Mouse (Mus musculus): Measurements from ENCODE around the gene Dnajb2. TPM values are rescaled to one million over a fixed set of nuclear protein-coding genes. Genes with fewer than 3 reads are reported as not detected.

Dnajb2 gene
- polyA plus RNA-seq, 1 experiment from 2014 or later = 54.9 TPM

DNA sequence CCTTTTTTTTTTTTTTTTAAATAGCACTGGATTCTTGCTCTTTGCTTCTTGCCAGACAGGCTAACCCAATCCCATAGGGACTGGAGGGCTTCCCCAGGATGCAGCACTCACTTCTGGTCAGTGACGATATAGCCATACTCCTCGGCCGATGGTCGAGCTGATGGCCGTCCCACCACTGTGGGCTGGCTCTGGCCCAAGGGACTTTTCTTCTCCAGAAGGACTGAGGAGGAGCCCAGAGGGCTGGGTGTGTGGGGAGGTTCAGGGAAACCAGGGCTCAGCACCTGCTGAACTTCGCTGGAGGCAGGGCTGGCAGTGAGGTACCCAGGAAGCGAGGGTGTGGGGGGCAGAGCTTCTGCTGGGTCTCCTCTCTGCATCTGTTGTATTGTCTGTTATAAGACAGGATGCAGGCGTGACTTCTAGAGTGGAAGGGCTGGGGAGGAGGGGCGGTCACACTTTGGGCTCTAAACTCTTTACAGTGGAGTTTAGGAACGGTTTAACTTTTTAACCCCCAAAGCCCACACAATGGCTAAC is 19.4 kb downstream of the Dnajb2 start:
- H3K36me3 ChIP-seq = no peaks in the 10 kb centered on the region
- no peak for ATAC-seq (ENCODE audit: low FRiP score, low read depth)
- H3K27me3 ChIP-seq (replicated peaks) = peaks cover 15% of the 10 kb centered on the region; the same call in 1 of the 2 replicates
- no peak overlapping the region for H3K4me3 ChIP-seq
- H3K4me2 ChIP-seq (replicated peaks) = no peak overlapping the region
- H3K4me1 ChIP-seq = peaks cover 9% of the 10 kb centered on the region
- H3K9me3 ChIP-seq = no peaks in the 10 kb centered on the region
- H3K9ac ChIP-seq = no peak overlapping the region
- H3K27ac ChIP-seq = no peak overlapping the region
- WGBS = 72% methylated on average over 10 of the region's 10 CpGs

DNA sequence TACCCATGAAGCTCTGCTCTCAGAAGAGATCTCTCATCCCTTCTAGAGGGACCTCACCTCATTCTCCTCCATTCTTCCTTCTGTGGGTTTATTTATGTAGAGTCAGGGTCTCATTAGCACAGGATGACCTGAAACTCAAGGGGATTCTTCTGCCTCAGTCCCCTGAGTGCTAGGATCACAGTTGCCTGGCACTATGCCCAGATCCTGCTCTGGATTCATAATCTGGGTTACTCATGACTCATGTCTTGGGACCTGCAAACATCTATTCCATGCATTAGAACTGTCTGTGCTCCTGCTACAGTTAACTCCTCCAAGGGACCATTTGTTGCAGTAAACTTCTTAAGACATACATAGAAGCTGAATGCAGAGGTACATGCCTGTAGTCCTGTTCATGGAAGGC is 25.1 kb downstream of the Dnajb2 start:
- H3K4me2 ChIP-seq (replicated peaks) = no peak overlapping the region
- H3K27ac ChIP-seq = no peak overlapping the region
- no peaks in the 10 kb centered on the region for H3K9me3 ChIP-seq
- peaks cover 59% of the 10 kb centered on the region for H3K27me3 ChIP-seq (replicated peaks)
- no peak overlapping the region for H3K9ac ChIP-seq
- no peak overlapping the region for H3K4me3 ChIP-seq
- no peak for ATAC-seq (ENCODE audit: low FRiP score, low read depth)
- no peaks in the 10 kb centered on the region; the same call in 1 of the 2 replicates for H3K4me1 ChIP-seq
- H3K36me3 ChIP-seq = no peaks in the 10 kb centered on the region

DNA sequence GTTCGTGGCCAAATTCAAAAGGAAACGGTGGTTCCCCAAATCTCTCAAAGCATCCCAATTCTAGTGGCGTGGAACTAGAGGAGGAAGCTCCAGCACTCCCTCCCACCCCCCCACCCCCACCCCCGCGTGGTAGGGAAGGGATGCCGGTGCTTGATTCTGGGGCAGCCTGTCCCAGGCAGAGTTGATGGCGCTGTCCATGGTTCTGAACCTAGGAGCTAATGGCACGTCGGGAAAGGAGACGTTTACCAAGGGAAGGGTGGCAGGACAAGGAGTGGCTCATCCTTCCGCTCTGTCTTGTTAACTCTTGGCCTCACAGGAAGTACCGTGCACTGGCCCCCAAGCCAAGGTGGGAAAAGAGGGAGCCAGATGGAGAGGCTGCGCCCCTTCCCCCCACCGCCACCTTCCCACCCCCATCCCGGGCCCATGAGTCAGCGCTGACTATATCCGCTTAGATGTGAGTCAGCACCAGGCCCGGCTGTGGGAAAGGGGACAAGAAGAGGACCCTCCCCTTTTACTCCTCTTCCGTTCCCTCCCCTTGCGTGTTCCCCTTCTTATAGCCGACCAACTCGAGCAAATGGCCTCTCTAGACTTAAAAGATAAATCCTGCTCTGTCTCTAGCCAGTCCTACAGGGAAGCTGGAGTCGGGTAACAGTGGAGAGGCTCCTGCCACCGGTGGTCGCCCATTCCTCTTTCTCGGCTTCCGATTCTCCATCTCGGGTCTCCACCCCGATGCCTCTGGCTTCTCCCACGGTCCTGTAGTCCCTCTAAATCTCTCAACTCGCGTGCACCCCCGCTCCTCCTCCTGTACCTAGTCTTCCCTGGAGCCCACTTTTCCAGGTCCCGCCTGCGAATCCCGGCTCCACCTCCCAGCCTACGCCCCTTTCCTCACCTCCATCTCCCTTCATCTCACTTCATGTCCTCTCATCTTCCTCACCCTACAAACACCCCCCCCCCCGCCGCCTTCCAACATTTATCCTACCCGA is 27.1 kb downstream of the Dnajb2 start:
- Histone ChIP-seq H3K4me3 (peak overlapping the region; percentile 43), H3K27me3 (replicated peaks) (peaks cover 54% of the 10 kb centered on the region), H3K36me3 (no peaks in the 10 kb centered on the region), H3K4me2 (replicated peaks) (peak overlapping the region; percentile 68), H3K4me1 (no peaks in the 10 kb centered on the region; the same call in 1 of the 2 replicates), H3K27ac (no peak overlapping the region), H3K9ac (peak overlapping the region; percentile 55), H3K9me3 (no peaks in the 10 kb centered on the region)
- ATAC-seq (ENCODE audit: low FRiP score, low read depth) = peak; percentile 58
- 2% methylated on average over 40 of the region's 40 CpGs for WGBS

DNA sequence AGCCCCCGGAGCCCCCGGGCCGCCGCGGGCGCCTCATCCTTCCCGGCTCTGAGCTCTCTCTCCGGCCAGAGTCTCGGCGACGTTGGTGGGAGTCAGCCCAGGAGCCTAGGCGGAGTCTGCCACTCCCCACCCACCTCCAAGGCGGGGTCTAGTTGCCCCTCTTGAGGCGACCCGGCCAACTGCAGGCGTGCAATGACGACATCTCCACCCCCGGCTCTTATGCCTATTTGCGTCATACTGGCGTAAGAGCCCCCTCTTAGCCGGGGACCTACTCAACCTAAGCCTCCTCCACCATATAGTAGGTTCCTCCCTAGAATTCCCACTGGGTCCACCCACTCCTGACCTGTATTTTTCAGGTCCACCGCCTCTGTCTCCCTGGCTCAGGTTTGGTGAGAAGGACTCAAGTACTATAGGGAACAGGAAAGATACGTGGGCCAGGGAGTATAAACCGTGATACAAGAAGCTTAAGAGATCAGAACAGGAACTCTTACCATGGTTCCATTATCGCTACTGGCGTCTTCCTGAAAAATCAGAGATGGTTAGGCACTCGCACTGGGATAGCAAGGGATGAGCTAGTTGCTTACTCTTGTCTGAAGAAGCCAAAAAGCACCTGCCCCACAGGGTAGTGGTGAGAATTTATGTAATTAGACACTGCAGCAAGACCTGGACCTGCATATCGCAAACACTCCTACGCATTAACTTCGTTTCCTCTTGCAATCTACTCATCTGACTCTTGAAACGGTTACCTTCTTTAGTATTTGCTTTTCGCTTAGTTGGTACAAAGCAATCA is 28.1 kb downstream of the Dnajb2 start, which contains the start of gene Ptprn:
Ptprn (minus strand) TSS at position 412 of the 790 bp plus-strand sequence.
- Histone ChIP-seq H3K36me3 (no peaks in the 10 kb centered on the region), H3K9ac (peak within 1 kb of the TSS; percentile 55), H3K9me3 (no peaks in the 10 kb centered on the region), H3K27me3 (replicated peaks) (peaks cover 54% of the 10 kb centered on the region), H3K4me1 (no peaks in the 10 kb centered on the region; the same call in 1 of the 2 replicates), H3K27ac (no peak within 1 kb of the TSS), H3K4me2 (replicated peaks) (peak within 1 kb of the TSS; percentile 68), H3K4me3 (peak within 1 kb of the TSS; percentile 43)
- ATAC-seq (ENCODE audit: low FRiP score, low read depth) = peak; percentile 72
- 12% methylated on average over 32 of the region's 32 CpGs for WGBS

DNA sequence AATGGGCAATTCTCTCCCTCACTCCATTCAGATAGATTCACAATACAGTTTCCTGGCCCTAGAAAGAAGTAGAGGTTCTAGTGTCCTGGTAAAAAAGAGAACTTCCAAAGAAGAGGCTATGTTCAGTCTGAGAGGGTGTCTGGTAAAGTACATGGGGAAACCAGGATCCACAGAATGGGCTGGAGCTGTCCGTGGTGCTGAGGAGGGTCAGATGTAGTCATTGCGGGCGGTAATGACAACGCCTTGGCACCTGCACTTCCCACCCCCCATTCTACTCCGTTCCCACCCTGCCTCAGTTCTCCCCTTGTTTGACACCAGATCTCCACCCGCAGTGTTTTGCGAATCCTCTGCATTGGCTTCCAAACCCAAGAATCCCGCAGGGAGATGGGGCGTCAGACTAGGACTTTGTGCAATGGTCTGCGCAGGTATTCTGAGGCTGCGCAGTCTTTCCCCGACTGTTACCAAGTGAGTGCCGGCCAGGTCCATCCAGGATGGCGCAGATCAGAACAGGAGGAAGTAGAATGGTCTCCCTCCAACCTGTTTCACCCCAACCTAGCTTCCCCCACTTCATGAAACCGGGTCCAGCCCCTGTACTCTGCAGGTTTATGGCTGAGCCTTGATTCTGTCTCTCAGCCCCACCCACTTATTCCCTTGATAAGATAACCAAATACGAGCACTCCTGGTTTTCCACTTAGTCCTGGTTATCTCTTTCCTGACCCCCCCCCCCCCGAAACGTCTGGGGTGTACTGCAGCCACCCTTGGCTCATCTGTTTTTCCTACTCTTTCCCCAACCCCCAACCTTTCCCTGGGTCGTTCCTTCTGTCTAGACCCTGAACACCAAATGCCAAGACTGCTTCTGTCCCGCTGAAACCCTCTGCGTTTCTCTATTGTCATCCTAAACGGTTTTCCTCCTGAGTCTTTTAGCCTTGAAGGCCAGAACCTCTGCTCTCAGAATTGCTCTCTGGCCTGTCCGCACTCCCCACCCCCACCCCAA is 41.3 kb downstream of the Dnajb2 start:
- Histone ChIP-seq H3K9me3 (no peaks in the 10 kb centered on the region), H3K9ac (peak overlapping the region; percentile 48), H3K27ac (no peak overlapping the region), H3K4me1 (no peaks in the 10 kb centered on the region), H3K36me3 (no peaks in the 10 kb centered on the region), H3K4me3 (peak overlapping the region; percentile 34), H3K27me3 (replicated peaks) (peaks cover 26% of the 10 kb centered on the region), H3K4me2 (replicated peaks) (peak overlapping the region; percentile 52)
- ATAC-seq (ENCODE audit: low FRiP score, low read depth) = 0 out of 2 replicates have a peak, but pooled peaks have one; percentile 48
- 5% methylated on average over 23 of the region's 23 CpGs for WGBS

DNA sequence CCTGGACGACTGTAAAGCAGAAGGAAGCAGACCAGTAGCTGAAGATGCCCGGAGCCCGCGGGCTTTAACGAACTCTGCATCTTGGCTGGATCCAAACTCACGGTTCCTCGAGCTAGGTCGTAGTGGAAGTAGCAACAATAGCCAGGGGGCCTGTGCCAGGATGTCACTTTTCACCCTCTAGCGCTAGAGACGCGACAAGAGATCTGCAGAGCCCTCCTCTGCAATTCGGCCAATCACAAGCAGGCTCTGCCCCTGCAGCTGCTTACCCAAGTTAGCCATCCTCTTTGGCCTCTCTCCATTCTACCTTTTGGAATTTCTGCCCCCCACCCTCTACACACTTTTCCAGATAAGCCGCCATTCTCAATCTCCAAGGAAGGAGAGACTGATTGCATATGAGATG is 42.0 kb downstream of the Dnajb2 start, which contains the start of gene Resp18:
Resp18 (minus strand) TSS at position 188 of the 400 bp plus-strand sequence.
- H3K4me1 ChIP-seq = no peaks in the 10 kb centered on the region
- 2% methylated on average over 13 of the region's 13 CpGs for WGBS
- peak within 1 kb of the TSS; percentile 48 for H3K9ac ChIP-seq
- H3K27me3 ChIP-seq (replicated peaks) = peaks cover 26% of the 10 kb centered on the region
- peak within 1 kb of the TSS; percentile 52 for H3K4me2 ChIP-seq (replicated peaks)
- no peak within 1 kb of the TSS for H3K27ac ChIP-seq
- no peaks in the 10 kb centered on the region for H3K36me3 ChIP-seq
- peak within 1 kb of the TSS; percentile 34 for H3K4me3 ChIP-seq
- no peaks in the 10 kb centered on the region for H3K9me3 ChIP-seq
- ATAC-seq (ENCODE audit: low FRiP score, low read depth) = no peak

DNA sequence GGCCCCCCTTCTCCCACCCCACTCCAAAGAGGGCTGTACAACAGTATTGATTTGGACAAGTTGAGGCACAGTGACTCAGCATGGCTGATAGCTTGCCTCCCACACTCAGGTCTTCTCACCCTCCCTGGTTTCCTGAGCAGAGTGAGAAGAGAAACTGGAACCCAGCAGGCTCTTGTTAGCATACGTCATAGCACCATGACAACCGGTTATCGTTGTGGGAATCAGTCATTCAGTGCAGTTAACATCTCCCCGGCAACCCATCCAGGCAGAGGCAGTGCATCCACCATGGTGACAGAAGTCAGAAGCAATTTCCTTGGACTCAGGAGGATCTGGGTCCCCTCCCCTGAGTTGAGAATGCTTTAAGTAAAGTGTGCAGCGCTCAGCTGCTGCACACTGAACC is 46.8 kb downstream of the Dnajb2 start:
- no peak overlapping the region for H3K9ac ChIP-seq
- H3K9me3 ChIP-seq = no peaks in the 10 kb centered on the region
- no peak overlapping the region for H3K4me3 ChIP-seq
- peaks cover 7% of the 10 kb centered on the region; the same call in 1 of the 2 replicates for H3K27me3 ChIP-seq (replicated peaks)
- H3K36me3 ChIP-seq = no peaks in the 10 kb centered on the region
- no peak overlapping the region for H3K4me2 ChIP-seq (replicated peaks)
- no peak for ATAC-seq (ENCODE audit: low FRiP score, low read depth)
- H3K4me1 ChIP-seq = peaks cover under 1% of the 10 kb centered on the region; the same call in 1 of the 2 replicates
- H3K27ac ChIP-seq = no peak overlapping the region
- 70% methylated on average over 5 of the region's 5 CpGs for WGBS

DNA sequence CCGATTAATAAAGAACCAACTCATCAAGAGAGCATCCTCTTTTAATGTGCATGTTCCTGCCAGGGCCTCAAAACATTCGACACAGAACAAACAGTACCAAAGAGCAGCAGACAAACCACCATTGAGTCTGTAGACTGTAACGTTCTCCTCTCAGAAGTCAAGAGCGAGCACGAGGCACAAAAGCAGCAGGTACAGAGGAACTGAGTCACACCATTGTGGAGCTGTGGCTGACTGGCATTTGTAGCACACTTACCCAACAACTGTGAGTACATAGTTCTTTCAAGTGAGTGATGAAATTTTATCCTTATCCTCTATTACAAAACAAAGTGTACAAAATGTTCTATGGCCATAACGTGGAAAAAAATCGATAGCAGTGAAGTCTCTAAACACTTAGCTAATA is 48.7 kb downstream of the Dnajb2 start:
- ATAC-seq (ENCODE audit: low FRiP score, low read depth) = no peak
- WGBS = 91% methylated on average over 7 of the region's 7 CpGs

DNA sequence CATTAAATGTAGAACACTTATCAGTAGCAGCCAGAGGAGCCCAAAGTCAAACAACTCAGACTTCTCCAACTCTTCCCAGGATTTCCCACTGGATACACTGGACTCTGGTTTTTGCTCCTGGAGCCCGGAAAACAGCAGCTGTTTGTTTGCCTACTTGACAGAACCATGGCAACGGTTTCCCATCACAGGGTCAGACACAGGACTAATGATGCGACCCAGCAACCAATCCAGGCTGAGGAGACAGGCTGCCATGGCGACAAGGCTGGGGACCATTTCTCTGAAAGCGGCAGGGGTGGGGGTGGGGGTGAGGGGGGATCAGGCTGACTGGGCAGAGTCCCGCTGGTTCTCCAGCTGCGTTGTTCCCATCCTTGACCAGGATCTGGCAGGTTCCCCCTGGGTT is 53.2 kb downstream of the Dnajb2 start:
- H3K9me3 ChIP-seq = no peaks in the 10 kb centered on the region
- peak overlapping the region; percentile 32; the same call in 1 of the 2 replicates for H3K4me2 ChIP-seq (replicated peaks)
- peak; percentile 91 for ATAC-seq (ENCODE audit: low FRiP score, low read depth)
- no peak overlapping the region for H3K9ac ChIP-seq
- no peaks in the 10 kb centered on the region for H3K27me3 ChIP-seq (replicated peaks)
- H3K4me1 ChIP-seq = peaks cover 20% of the 10 kb centered on the region
- H3K36me3 ChIP-seq = no peaks in the 10 kb centered on the region
- 2% methylated on average over 7 of the region's 7 CpGs for WGBS
- peak overlapping the region; percentile 70 for H3K27ac ChIP-seq
- no peak overlapping the region for H3K4me3 ChIP-seq

More for the DNA sequence above, 48.7 kb downstream of the Dnajb2 start:
- Histone ChIP-seq H3K27me3 (replicated peaks) (no peaks in the 10 kb centered on the region), H3K9ac (no peak overlapping the region), H3K4me3 (no peak overlapping the region), H3K27ac (no peak overlapping the region), H3K36me3 (no peaks in the 10 kb centered on the region), H3K4me2 (replicated peaks) (no peak overlapping the region), H3K4me1 (peaks cover 15% of the 10 kb centered on the region), H3K9me3 (no peaks in the 10 kb centered on the region)

DNA sequence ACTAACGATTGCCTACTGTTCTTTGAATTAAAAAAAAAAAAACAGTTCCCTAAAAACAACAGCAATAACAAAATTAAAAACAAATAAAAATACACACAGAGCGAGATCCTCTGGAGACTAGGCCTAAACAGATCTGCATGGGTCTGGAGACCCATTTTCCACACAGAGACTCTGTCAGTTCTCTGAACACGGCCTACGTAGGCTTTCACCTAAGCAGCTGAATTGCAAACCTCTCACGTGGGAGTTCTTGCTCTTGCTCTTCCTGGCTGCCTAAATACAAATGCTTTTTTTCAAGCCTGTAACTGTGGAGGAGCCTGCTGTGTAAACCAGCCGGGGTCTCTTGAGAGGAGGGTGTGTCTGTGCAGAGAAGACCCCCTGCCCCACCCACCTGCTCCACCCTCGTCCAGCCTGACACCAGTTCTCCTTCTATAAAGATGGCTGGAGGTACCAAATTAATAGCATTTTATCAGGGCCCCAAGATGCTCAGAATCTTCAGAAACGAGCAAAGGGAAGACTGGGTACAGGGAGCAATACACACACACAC is 53.8 kb downstream of the Dnajb2 start:
- Histone ChIP-seq H3K4me3 (no peak overlapping the region), H3K4me2 (replicated peaks) (peak overlapping the region; percentile 32; the same call in 1 of the 2 replicates), H3K9me3 (no peaks in the 10 kb centered on the region), H3K36me3 (no peaks in the 10 kb centered on the region), H3K27me3 (replicated peaks) (no peaks in the 10 kb centered on the region), H3K9ac (peak overlapping the region; percentile 26; the same call in 1 of the 2 replicates), H3K27ac (peak overlapping the region; percentile 80), H3K4me1 (peaks cover 20% of the 10 kb centered on the region)
- peak; percentile 37 for ATAC-seq (ENCODE audit: low FRiP score, low read depth)
- WGBS = 38% methylated on average over 8 of the region's 8 CpGs

DNA sequence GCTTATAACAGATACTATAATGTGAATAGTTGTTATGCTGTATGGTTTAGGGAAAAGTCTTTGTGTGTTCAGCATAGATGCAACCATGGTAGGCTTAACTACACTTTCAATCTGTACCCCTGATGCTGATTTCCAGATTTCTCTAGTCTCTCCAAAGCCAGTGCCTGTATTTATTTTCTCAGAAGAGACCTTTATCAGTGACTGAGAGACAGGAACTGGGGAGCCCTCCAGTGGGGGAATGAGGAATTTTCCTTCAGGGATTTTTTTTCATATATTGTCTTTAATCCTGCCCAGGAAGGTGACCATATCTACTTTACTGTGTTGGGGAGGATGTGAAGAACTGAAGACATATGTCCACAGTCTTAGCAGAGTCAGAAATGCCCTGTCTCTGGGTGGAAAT is 54.4 kb downstream of the Dnajb2 start:
- H3K27ac ChIP-seq = no peak overlapping the region
- peak; percentile 27; the same call in 1 of the 2 replicates for ATAC-seq (ENCODE audit: low FRiP score, low read depth)

More for the DNA sequence above, 54.4 kb downstream of the Dnajb2 start:
- Histone ChIP-seq H3K9ac (no peak overlapping the region), H3K4me3 (no peak overlapping the region), H3K9me3 (no peaks in the 10 kb centered on the region), H3K36me3 (no peaks in the 10 kb centered on the region), H3K27me3 (replicated peaks) (no peaks in the 10 kb centered on the region), H3K4me2 (replicated peaks) (no peak overlapping the region), H3K4me1 (peaks cover 20% of the 10 kb centered on the region)

All from neural tube, embryonic 12.5 days (tissue).